Mouse (Mus musculus): Measurements from ENCODE around the gene Lats1. TPM values are rescaled to one million over a fixed set of nuclear protein-coding genes. Genes with fewer than 3 reads are reported as not detected.

The Lats1 gene
- polyA plus RNA-seq, 1 experiment from 2014 or later, result 15.4 TPM

GRCm38 (mm10) chr10:7664889-7665288, 16.1 kb upstream of the Lats1 start:
- Histone ChIP-seq H3K4me3 (ENCODE audit: low read depth, low read length) (no peak overlapping the region), H3K9ac (ENCODE audit: low read length) (no peak overlapping the region), H3K27me3 (ENCODE audit: control insufficient read depth, insufficient read depth, low read length) (no peaks in the 10 kb centered on the region), H3K27ac (ENCODE audit: low read depth, low read length) (no peak overlapping the region), H3K4me1 (ENCODE audit: control insufficient read depth, insufficient read depth, low read length) (peaks cover 13% of the 10 kb centered on the region), H3K4me2 (no peak overlapping the region), H3K9me3 (ENCODE audit: control insufficient read depth, low read length) (no peaks in the 10 kb centered on the region), H3K36me3 (ENCODE audit: control insufficient read depth, insufficient read depth, low read length) (no peaks in the 10 kb centered on the region)
- ATAC-seq (ENCODE audit: low FRiP score), result no peak
- no peak for DNase-seq (ENCODE audit: low spot score, missing footprints)
- WGBS, result 90% methylated on average over 1 of the region's 1 CpGs

GRCm38 (mm10) chr10:7667342-7667802, 13.6 kb upstream of the Lats1 start, which contains the start of gene Nup43:
Gene Nup43 (plus strand): TSS chr10:7667503.
- no peaks in the 10 kb centered on the region for H3K27me3 ChIP-seq (ENCODE audit: control insufficient read depth, insufficient read depth, low read length)
- 0 out of 2 replicates have a peak within 1 kb of the TSS, but pooled peaks have one; percentile 42 for H3K27ac ChIP-seq (ENCODE audit: low read depth, low read length)
- H3K9ac ChIP-seq (ENCODE audit: low read length), result peak within 1 kb of the TSS; percentile 70
- peak within 1 kb of the TSS; percentile 52 for H3K4me2 ChIP-seq
- WGBS, result under 1% methylated on average over 24 of the region's 24 CpGs
- H3K9me3 ChIP-seq (ENCODE audit: control insufficient read depth, low read length), result no peaks in the 10 kb centered on the region
- H3K4me3 ChIP-seq (ENCODE audit: low read depth, low read length), result peak within 1 kb of the TSS; percentile 69
- H3K4me1 ChIP-seq (ENCODE audit: control insufficient read depth, insufficient read depth, low read length), result peaks cover 13% of the 10 kb centered on the region
- ATAC-seq (ENCODE audit: low FRiP score) (peak; percentile 87), DNase-seq (ENCODE audit: low spot score, missing footprints) (peak; percentile 99)
- no peaks in the 10 kb centered on the region for H3K36me3 ChIP-seq (ENCODE audit: control insufficient read depth, insufficient read depth, low read length)

DNA sequence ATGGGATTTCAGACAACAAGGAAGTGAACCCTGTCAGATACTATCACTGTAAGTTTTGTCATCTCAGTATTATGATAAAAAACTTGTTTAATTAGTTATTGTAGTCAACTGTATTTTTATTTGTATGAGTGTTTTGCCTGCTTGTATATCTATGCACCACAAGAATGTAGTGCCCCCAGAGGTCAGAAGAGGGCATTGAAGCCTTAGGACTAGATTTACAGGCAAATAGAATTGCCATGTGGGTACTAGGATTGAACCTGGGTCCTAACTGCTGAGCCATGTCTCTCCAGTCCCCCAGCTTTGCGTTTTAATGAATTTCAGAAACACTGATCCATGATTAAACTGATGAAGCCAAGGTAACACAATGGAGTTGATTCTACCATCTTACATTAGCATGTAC, 7.3 kb upstream of the Lats1 start:
- Histone ChIP-seq H3K36me3 (ENCODE audit: control insufficient read depth, insufficient read depth, low read length) (peaks cover 16% of the 10 kb centered on the region), H3K4me3 (ENCODE audit: low read depth, low read length) (no peak overlapping the region), H3K4me1 (ENCODE audit: control insufficient read depth, insufficient read depth, low read length) (no peaks in the 10 kb centered on the region), H3K4me2 (no peak overlapping the region), H3K9ac (ENCODE audit: low read length) (no peak overlapping the region), H3K27ac (ENCODE audit: low read depth, low read length) (no peak overlapping the region), H3K9me3 (ENCODE audit: control insufficient read depth, low read length) (no peaks in the 10 kb centered on the region), H3K27me3 (ENCODE audit: control insufficient read depth, insufficient read depth, low read length) (no peaks in the 10 kb centered on the region)
- WGBS, result 83% methylated on average over 1 of the region's 1 CpGs
- DNase-seq (ENCODE audit: low spot score, missing footprints) (peak; percentile 86), ATAC-seq (ENCODE audit: low FRiP score) (peak; percentile 72)

GRCm38 (mm10) chr10:7681343-7682025, 470 bp downstream of the Lats1 start:
- Histone ChIP-seq H3K4me2 (peak overlapping the region; percentile 70), H3K4me1 (ENCODE audit: control insufficient read depth, insufficient read depth, low read length) (peaks cover 20% of the 10 kb centered on the region), H3K9me3 (ENCODE audit: control insufficient read depth, low read length) (no peaks in the 10 kb centered on the region), H3K36me3 (ENCODE audit: control insufficient read depth, insufficient read depth, low read length) (peaks cover 12% of the 10 kb centered on the region), H3K4me3 (ENCODE audit: low read depth, low read length) (peak overlapping the region; percentile 98), H3K9ac (ENCODE audit: low read length) (peak overlapping the region; percentile 99), H3K27me3 (ENCODE audit: control insufficient read depth, insufficient read depth, low read length) (no peaks in the 10 kb centered on the region), H3K27ac (ENCODE audit: low read depth, low read length) (peak overlapping the region; percentile 89)
- 1% methylated on average over 53 of the region's 64 CpGs for WGBS
- peak; percentile 96 for DNase-seq (ENCODE audit: low spot score, missing footprints)
- ATAC-seq (ENCODE audit: low FRiP score), result peak; percentile 88

DNA sequence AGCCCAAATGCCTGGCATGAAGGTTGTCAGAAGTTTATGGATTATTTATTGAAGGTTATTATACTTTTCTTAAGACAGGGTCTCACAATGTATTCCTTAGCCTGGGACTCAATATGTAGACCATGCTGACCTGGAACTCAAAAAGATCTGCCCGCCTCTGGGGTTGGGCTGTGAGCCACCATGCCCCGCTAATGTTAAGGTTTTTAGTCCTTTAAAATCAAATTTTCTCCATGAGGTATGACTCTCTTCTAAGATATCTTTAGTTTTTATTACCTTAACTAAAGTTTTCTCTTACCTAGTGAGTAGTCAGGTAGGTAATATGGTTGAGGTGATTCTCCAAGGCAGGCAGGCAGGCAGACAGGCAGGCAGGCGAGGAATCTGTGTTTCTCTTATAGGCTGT, 1.2 kb downstream of the Lats1 start:
- Histone ChIP-seq H3K9ac (ENCODE audit: low read length) (peak overlapping the region; percentile 99), H3K4me3 (ENCODE audit: low read depth, low read length) (peak overlapping the region; percentile 98), H3K27me3 (ENCODE audit: control insufficient read depth, insufficient read depth, low read length) (no peaks in the 10 kb centered on the region), H3K4me1 (ENCODE audit: control insufficient read depth, insufficient read depth, low read length) (peaks cover 20% of the 10 kb centered on the region), H3K9me3 (ENCODE audit: control insufficient read depth, low read length) (no peaks in the 10 kb centered on the region), H3K36me3 (ENCODE audit: control insufficient read depth, insufficient read depth, low read length) (0 out of 2 replicates have a peak, but pooled peaks cover 7% of the 10 kb centered on the region), H3K27ac (ENCODE audit: low read depth, low read length) (no peak overlapping the region), H3K4me2 (peak overlapping the region; percentile 70)
- 73% methylated on average over 3 of the region's 3 CpGs for WGBS
- ATAC-seq (ENCODE audit: low FRiP score), result no peak
- DNase-seq (ENCODE audit: low spot score, missing footprints), result no peak

DNA sequence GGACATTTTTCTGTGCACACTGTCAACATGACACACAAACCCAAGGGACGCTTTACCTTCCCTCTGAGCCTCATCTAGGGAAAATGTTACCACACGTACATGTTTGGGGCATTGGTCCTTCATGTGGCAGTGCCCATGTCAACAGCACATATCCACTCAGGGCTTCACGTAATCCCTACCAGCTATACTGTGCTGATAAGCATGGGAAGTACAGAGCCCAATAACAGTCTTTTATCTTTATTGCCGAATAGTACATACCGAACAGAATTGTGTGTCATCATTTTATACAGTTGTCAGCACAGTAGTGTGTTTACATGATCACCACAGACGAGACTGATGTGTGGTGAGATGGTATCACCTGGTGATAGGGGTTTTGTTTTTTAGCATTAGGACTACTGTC, 5.9 kb downstream of the Lats1 start:
- peaks cover 2% of the 10 kb centered on the region; the same call in 1 of the 2 replicates for H3K36me3 ChIP-seq (ENCODE audit: control insufficient read depth, insufficient read depth, low read length)
- DNase-seq (ENCODE audit: low spot score, missing footprints), result no peak
- no peaks in the 10 kb centered on the region for H3K27me3 ChIP-seq (ENCODE audit: control insufficient read depth, insufficient read depth, low read length)
- peaks cover 9% of the 10 kb centered on the region for H3K4me1 ChIP-seq (ENCODE audit: control insufficient read depth, insufficient read depth, low read length)
- H3K4me3 ChIP-seq (ENCODE audit: low read depth, low read length), result no peak overlapping the region
- ATAC-seq (ENCODE audit: low FRiP score), result no peak
- H3K4me2 ChIP-seq, result no peak overlapping the region
- 95% methylated on average over 6 of the region's 6 CpGs for WGBS
- no peaks in the 10 kb centered on the region for H3K9me3 ChIP-seq (ENCODE audit: control insufficient read depth, low read length)
- no peak overlapping the region for H3K27ac ChIP-seq (ENCODE audit: low read depth, low read length)
- H3K9ac ChIP-seq (ENCODE audit: low read length), result no peak overlapping the region

- Histone ChIP-seq H3K4me1 (ENCODE audit: control insufficient read depth, insufficient read depth, low read length) (no peaks in the 10 kb centered on the region), H3K4me3 (ENCODE audit: low read depth, low read length) (no peak overlapping the region), H3K9ac (ENCODE audit: low read length) (no peak overlapping the region), H3K27me3 (ENCODE audit: control insufficient read depth, insufficient read depth, low read length) (no peaks in the 10 kb centered on the region), H3K27ac (ENCODE audit: low read depth, low read length) (no peak overlapping the region), H3K36me3 (ENCODE audit: control insufficient read depth, insufficient read depth, low read length) (peaks cover 21% of the 10 kb centered on the region), H3K4me2 (no peak overlapping the region), H3K9me3 (ENCODE audit: control insufficient read depth, low read length) (no peaks in the 10 kb centered on the region)
- DNase-seq (ENCODE audit: low spot score, missing footprints) (no peak), ATAC-seq (ENCODE audit: low FRiP score) (no peak)
Observed at GRCm38 (mm10) chr10:7695286-7695685, 14.3 kb downstream of the Lats1 start.

DNA sequence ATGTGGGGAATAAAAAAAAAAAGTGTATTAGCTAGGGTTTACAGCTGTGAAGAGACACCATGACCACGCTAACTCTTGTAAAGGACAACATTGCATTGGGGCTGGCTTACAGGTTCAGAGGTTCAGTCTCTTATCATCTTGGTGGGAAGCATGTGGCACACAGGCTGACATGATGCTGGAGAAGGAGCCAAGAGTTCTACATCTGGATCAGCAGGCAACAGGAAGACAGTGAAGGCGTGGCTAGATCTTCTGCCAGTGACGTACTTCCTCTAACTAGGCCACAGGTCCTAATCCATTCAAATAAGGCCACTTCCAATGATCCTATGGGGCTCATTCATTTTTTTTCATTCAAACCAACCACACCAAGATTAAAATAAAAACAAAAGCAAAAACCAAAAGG, 19.1 kb downstream of the Lats1 start:
- Histone ChIP-seq H3K4me2 (no peak overlapping the region), H3K4me1 (ENCODE audit: control insufficient read depth, insufficient read depth, low read length) (no peaks in the 10 kb centered on the region), H3K27me3 (ENCODE audit: control insufficient read depth, insufficient read depth, low read length) (no peaks in the 10 kb centered on the region), H3K27ac (ENCODE audit: low read depth, low read length) (no peak overlapping the region), H3K9ac (ENCODE audit: low read length) (no peak overlapping the region), H3K36me3 (ENCODE audit: control insufficient read depth, insufficient read depth, low read length) (peaks cover 33% of the 10 kb centered on the region), H3K4me3 (ENCODE audit: low read depth, low read length) (no peak overlapping the region), H3K9me3 (ENCODE audit: control insufficient read depth, low read length) (no peaks in the 10 kb centered on the region)
- 94% methylated on average over 3 of the region's 3 CpGs for WGBS
- no peak for DNase-seq (ENCODE audit: low spot score, missing footprints)
- ATAC-seq (ENCODE audit: low FRiP score), result no peak

DNA sequence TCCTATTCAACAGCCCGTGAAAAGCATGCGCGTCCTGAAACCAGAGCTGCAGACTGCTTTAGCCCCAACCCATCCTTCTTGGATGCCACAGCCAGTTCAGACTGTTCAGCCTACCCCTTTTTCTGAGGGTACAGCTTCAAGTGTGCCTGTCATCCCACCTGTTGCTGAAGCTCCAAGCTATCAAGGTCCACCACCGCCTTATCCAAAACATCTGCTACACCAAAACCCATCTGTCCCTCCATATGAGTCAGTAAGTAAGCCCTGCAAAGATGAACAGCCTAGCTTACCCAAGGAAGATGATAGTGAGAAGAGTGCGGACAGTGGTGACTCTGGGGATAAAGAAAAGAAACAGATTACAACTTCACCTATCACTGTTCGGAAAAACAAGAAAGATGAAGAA, 21.6 kb downstream of the Lats1 start:
- Histone ChIP-seq H3K4me2 (no peak overlapping the region), H3K4me3 (ENCODE audit: low read depth, low read length) (no peak overlapping the region), H3K27ac (ENCODE audit: low read depth, low read length) (no peak overlapping the region), H3K9me3 (ENCODE audit: control insufficient read depth, low read length) (no peaks in the 10 kb centered on the region), H3K4me1 (ENCODE audit: control insufficient read depth, insufficient read depth, low read length) (no peaks in the 10 kb centered on the region), H3K36me3 (ENCODE audit: control insufficient read depth, insufficient read depth, low read length) (peaks cover 31% of the 10 kb centered on the region), H3K27me3 (ENCODE audit: control insufficient read depth, insufficient read depth, low read length) (no peaks in the 10 kb centered on the region), H3K9ac (ENCODE audit: low read length) (no peak overlapping the region)
- 98% methylated on average over 6 of the region's 6 CpGs for WGBS
- no peak for DNase-seq (ENCODE audit: low spot score, missing footprints)
- ATAC-seq (ENCODE audit: low FRiP score), result no peak

All from midbrain, embryonic 11.5 days (tissue).